Mouse (Mus musculus): ENCODE data around the gene Chodl. TPM values are rescaled to one million over a fixed set of nuclear protein-coding genes. Genes with fewer than 3 reads are reported as not detected.

Gene Chodl
- polyA plus RNA-seq (2016; fragmentation: Nextera tagmentation; extraction: Ambion mirVana), result 0.18 and 0.44 TPM in 2 replicates

DNA sequence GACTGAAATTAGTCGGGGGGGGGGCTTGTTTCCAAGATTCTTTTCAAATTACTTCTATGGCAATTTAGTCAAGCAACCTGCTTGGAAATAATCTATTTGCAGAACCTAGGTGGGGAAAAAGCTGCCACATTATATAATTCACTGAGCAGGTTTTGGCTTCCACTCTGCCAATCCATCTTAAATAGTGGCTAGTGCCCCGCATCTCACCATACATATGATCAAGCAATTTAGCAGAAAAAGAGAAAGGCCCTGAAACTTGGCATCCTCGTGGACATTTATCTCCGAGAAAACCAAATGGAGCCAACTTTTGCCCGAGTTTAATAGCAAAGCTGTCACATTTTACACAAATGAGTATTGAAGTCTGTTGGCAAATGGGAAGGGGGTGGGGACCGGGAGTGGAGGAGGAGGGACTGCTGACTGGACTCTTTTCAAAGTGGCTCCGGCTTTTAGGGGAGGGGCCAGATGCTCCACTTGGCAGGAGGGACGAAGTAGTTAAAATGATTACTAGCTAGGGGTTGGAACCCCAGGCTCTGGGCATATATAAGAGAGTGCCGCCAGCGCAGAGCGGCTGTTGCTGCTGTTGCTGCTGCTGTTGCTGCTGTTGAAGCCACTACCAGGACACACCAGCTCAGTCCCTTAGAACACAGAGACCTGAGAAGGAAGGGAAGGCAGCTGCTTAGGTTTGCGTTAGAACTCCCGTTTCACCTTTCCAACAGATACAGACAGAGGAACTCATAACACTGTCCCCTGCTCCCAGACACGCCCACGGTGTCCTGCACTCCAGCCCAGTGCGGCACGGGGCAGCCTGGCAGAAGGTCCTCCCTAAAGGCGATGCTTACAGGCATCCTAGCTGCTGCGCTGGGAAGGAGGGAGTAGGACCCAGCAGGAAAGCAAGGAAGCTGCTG is at the start of gene Chodl:
Chodl (plus strand) TSS at position 567 of the 905 bp plus-strand sequence.
- 13% methylated on average over 19 of the region's 19 CpGs for WGBS (ENCODE audit: insufficient replicate concordance)
- no peak within 1 kb of the TSS for H3K9ac ChIP-seq
- H3K4me3 ChIP-seq, result peak within 1 kb of the TSS; percentile 11; the same call in 1 of the 2 replicates
- H3K4me2 ChIP-seq, result peak within 1 kb of the TSS; percentile 53
- H3K36me3 ChIP-seq, result no peaks in the 10 kb centered on the region
- no peak for ATAC-seq
- H3K27me3 ChIP-seq (replicated peaks), result peaks cover 6% of the 10 kb centered on the region; the same call in 1 of the 2 replicates
- H3K9me3 ChIP-seq (replicated peaks), result no peaks in the 10 kb centered on the region
- no peak within 1 kb of the TSS for H3K27ac ChIP-seq
- H3K4me1 ChIP-seq, result no peaks in the 10 kb centered on the region

DNA sequence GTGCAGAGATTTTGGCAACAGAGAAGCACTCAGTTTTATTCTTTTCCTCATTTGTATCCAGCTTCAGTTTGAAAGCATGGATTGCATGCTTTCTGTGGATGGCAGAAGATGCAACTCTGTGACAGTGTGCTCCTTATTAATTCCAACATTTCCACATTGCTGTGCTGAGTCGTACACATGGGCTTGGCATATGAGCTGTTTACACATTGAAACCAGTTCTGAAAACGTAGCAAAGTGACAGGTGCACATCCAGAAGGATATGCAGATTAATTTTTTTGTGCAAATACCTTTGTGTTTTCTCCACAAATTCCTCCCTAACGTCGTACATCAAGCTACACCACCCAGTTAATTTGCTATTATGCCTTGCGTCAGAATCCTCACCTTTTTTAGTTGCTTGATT is 8.1 kb upstream of the Chodl start:
- Histone ChIP-seq H3K36me3 (no peaks in the 10 kb centered on the region), H3K27me3 (replicated peaks) (no peaks in the 10 kb centered on the region), H3K27ac (no peak overlapping the region), H3K9me3 (replicated peaks) (no peaks in the 10 kb centered on the region), H3K4me3 (no peak overlapping the region), H3K9ac (no peak overlapping the region), H3K4me1 (no peaks in the 10 kb centered on the region), H3K4me2 (no peak overlapping the region)
- 59% methylated on average over 5 of the region's 5 CpGs for WGBS (ENCODE audit: insufficient replicate concordance)
- no peak for ATAC-seq

DNA sequence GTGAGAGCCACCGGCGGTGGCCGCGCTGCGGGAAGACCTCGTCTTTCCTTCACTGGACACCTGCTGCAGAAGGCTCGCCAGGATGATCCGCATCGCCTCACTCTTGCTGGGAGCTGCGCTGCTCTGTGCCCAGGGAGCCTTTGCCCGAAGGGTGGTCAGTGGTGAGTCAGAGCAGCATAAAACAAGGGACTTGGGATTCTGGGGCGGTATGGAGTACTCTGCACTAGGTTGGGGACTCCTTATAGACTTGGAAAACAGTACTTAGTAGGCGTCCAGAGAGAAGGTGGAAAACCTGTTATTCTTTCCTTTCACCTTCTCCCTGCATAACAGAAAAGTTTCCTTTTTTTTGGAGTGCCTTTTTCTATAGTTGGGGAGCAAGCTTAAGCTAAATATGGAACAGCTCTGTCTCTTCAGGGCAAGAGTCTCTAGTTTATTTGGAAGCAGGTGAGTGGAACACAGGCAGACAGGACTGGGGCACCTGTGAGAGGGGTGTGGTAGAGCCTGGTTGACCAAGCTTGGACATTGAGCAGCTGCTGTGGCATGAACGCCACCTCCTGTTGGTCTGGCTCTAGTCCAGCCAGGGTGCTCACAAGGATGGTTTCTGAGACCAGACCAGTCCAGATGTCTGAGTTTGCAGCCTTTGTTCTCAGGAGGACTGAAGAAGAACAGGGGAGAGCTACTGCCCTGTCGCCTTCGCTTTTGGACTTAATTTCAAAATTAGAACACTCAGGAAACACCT is 708 bp downstream of the Chodl start:
- no peaks in the 10 kb centered on the region for H3K4me1 ChIP-seq
- H3K9ac ChIP-seq, result no peak overlapping the region
- no peak for ATAC-seq
- H3K27me3 ChIP-seq (replicated peaks), result peaks cover 6% of the 10 kb centered on the region; the same call in 1 of the 2 replicates
- 14% methylated on average over 16 of the region's 16 CpGs for WGBS (ENCODE audit: insufficient replicate concordance)
- H3K27ac ChIP-seq, result no peak overlapping the region
- H3K9me3 ChIP-seq (replicated peaks), result no peaks in the 10 kb centered on the region
- H3K36me3 ChIP-seq, result no peaks in the 10 kb centered on the region
- peak overlapping the region; percentile 11; the same call in 1 of the 2 replicates for H3K4me3 ChIP-seq
- H3K4me2 ChIP-seq, result peak overlapping the region; percentile 53

DNA sequence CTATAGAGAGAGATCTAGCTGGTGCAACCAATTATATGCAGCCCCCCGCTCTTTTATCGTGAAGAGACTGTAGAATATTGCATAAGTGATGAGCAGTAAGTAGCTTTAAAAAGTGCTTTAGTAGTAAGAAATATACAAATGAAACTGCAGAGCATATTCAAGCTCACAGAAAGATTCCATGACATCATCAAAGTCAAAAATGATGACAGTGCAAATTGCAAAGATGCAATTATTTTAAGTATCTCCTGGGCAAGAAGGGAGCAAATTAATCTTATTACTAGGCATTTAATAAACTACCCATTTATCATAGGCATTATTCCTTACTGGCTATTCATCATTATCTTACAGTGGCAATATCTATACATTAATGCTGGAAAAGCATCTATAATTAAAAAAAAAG is 3.5 kb downstream of the Chodl start:
- 73% methylated on average over 2 of the region's 2 CpGs for WGBS (ENCODE audit: insufficient replicate concordance)

DNA sequence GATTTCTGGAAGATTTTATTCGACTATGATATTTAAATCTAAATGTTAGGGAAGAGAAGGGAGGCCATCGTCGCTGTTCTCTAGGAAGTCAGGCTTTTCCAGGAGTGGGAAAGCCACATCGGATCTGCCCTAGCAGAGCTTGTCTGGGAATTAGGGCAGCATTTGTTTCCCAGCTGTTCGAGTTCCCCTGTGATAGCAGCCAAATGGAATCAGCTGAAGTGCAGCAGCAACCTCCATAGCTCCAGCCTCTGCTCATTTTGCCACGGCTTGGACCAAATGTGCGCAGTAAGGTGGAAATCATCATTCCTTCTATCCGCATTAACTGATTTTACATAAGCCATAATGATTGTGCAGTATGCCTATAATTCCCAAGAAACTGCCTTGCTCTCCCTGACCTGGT is 7.0 kb downstream of the Chodl start:
- ATAC-seq, result no peak
- Histone ChIP-seq H3K9ac (no peak overlapping the region), H3K9me3 (replicated peaks) (no peaks in the 10 kb centered on the region), H3K4me1 (no peaks in the 10 kb centered on the region), H3K27ac (no peak overlapping the region), H3K27me3 (replicated peaks) (no peaks in the 10 kb centered on the region), H3K36me3 (no peaks in the 10 kb centered on the region), H3K4me3 (no peak overlapping the region), H3K4me2 (no peak overlapping the region)
- 64% methylated on average over 8 of the region's 8 CpGs for WGBS (ENCODE audit: insufficient replicate concordance)

More for the DNA sequence above, 3.5 kb downstream of the Chodl start:
- H3K27me3 ChIP-seq (replicated peaks), result peaks cover 6% of the 10 kb centered on the region; the same call in 1 of the 2 replicates
- H3K36me3 ChIP-seq, result no peaks in the 10 kb centered on the region
- H3K4me3 ChIP-seq, result no peak overlapping the region
- H3K9me3 ChIP-seq (replicated peaks), result no peaks in the 10 kb centered on the region
- no peak for ATAC-seq
- H3K4me2 ChIP-seq, result no peak overlapping the region
- H3K9ac ChIP-seq, result no peak overlapping the region
- no peak overlapping the region for H3K27ac ChIP-seq
- H3K4me1 ChIP-seq, result no peaks in the 10 kb centered on the region

DNA sequence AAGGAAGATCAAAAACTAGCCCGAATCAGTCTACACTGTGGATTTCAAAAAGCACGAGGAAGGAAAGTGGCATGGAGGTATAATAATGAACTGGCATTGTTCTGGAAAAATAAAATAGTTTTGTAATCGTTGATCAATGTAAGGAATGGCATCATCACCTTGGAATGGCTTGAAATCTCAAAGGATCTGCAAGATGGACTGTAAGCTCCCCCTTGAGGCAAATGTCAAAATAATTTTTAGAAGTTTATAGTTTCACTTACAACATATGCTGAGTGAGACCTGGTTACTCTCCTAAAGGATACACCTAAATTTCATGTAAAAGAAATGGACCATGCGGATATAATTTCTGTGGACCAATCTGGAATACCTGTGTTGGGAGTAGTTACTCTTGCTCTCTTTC is 19.6 kb downstream of the Chodl start:
- Histone ChIP-seq H3K4me1 (no peaks in the 10 kb centered on the region), H3K27me3 (replicated peaks) (no peaks in the 10 kb centered on the region), H3K9ac (no peak overlapping the region), H3K36me3 (no peaks in the 10 kb centered on the region), H3K4me2 (no peak overlapping the region), H3K4me3 (no peak overlapping the region), H3K27ac (no peak overlapping the region), H3K9me3 (replicated peaks) (no peaks in the 10 kb centered on the region)
- ATAC-seq, result no peak
- 64% methylated on average over 4 of the region's 4 CpGs for WGBS (ENCODE audit: insufficient replicate concordance)

DNA sequence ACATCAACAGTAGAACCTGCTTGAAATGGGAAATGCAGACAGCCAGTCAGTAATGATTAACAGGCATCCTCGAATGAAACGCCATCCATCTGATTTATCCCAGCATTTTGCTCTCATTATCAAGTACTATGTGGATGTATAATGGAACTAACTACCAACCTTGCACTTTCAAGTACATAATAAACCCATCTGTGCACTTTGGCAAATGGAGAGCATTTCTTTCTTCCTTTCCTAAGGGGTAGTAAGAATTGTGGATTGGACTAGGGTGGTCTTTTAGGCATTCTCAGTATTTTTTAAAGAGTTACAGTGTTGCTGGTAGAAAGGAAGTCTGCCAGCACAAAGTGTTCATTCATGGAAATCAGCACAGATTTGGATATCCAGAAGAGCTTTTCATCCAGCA is 26.7 kb downstream of the Chodl start:
- Histone ChIP-seq H3K9ac (no peak overlapping the region), H3K4me2 (no peak overlapping the region), H3K36me3 (no peaks in the 10 kb centered on the region), H3K27me3 (replicated peaks) (no peaks in the 10 kb centered on the region), H3K27ac (no peak overlapping the region), H3K4me3 (no peak overlapping the region), H3K4me1 (no peaks in the 10 kb centered on the region), H3K9me3 (replicated peaks) (no peaks in the 10 kb centered on the region)
- no peak for ATAC-seq
- 62% methylated on average over 2 of the region's 2 CpGs for WGBS (ENCODE audit: insufficient replicate concordance)

DNA sequence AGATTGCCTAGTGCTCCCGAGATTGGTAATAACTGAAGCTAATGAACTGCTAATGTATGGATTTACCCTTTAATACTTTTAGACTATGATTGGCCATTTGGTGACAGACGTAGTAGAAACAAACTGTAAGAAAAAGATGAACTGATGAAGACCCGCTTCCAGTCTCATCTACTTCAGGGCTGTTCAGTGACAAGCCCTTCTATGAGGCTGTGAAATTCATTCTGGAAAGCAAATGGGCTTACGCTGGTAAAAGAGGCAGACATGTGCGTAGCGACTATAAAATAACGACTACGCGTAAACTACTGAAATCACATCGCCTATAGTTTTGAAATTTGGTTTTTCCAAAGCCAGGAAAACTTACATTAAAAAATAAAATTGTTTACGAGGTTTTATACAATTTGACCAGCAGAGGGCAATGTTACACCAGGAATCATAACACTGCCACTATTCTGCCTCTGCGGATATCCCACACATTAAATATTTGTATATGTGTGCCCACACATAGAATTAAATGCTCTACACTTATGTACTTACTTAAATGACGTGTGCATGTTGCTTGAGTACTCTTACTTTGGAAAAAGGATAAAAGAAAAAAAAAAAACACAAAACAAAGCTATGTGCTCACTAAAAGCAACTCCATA is 38.5 kb downstream of the Chodl start:
- Histone ChIP-seq H3K4me2 (no peak overlapping the region), H3K4me1 (no peaks in the 10 kb centered on the region), H3K27me3 (replicated peaks) (no peaks in the 10 kb centered on the region), H3K36me3 (no peaks in the 10 kb centered on the region), H3K27ac (no peak overlapping the region), H3K9ac (no peak overlapping the region), H3K9me3 (replicated peaks) (no peaks in the 10 kb centered on the region), H3K4me3 (no peak overlapping the region)
- ATAC-seq, result no peak
- WGBS (ENCODE audit: insufficient replicate concordance), result 32% methylated on average over 13 of the region's 13 CpGs

DNA sequence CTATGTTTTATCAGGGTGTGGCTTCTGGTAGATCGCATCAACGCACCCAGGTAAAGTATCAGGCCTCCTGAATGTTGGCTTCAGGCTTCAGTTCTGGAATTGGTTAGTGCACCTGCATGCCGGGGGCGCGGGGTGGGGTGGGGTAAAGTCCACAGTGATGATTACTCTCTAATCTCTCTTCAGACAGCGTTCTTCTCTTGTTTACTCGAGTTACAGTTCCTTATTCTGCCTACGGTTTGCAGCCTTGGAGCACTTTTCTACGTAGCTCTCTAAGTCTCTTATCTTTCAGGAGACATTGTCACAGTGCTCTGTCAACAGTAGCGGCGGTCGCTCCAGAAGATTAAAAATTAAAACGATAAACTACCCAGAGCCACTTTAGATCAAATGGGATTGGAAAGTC is 43.4 kb downstream of the Chodl start:
- Histone ChIP-seq H3K9ac (no peak overlapping the region), H3K27me3 (replicated peaks) (no peaks in the 10 kb centered on the region), H3K4me2 (no peak overlapping the region), H3K4me3 (no peak overlapping the region), H3K4me1 (no peaks in the 10 kb centered on the region), H3K27ac (no peak overlapping the region), H3K36me3 (no peaks in the 10 kb centered on the region), H3K9me3 (replicated peaks) (no peaks in the 10 kb centered on the region)
- 64% methylated on average over 13 of the region's 13 CpGs for WGBS (ENCODE audit: insufficient replicate concordance)
- ATAC-seq, result no peak

DNA sequence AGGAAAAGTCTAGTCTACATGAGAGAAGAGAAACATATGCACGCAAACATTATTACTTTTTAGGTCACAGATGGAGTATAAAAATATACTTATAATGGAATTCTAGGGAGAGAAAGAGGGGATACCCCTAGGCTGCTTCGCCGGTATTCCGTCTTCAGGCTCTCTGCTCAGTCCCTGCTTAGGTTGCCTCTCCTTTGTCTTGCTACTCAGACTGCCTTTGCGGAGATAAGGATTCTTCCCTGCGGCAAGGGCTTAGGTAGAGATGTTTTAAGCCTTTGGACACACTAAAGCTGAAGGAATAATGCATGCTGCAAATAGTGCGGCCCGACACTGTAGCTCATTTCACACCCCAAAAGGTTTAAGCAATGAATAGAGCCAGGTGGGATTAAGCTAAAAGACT is 45.6 kb downstream of the Chodl start:
- no peaks in the 10 kb centered on the region for H3K9me3 ChIP-seq (replicated peaks)
- no peaks in the 10 kb centered on the region for H3K36me3 ChIP-seq
- H3K4me1 ChIP-seq, result no peaks in the 10 kb centered on the region
- H3K4me2 ChIP-seq, result no peak overlapping the region
- H3K9ac ChIP-seq, result no peak overlapping the region
- no peak overlapping the region for H3K27ac ChIP-seq
- H3K4me3 ChIP-seq, result no peak overlapping the region
- H3K27me3 ChIP-seq (replicated peaks), result no peaks in the 10 kb centered on the region
- ATAC-seq, result no peak
- WGBS (ENCODE audit: insufficient replicate concordance), result 69% methylated on average over 8 of the region's 8 CpGs

All from liver, embryonic 12.5 days (tissue).